8 mouse cellular contexts compared by ENCODE assay signal in genomic region chr6:87868871-87869506, GRCm38 (mm10). TPM values are rescaled to one million over a fixed set of nuclear protein-coding genes. Genes with fewer than 3 reads are reported as not detected.
A peak's percentile ranks its signal among the peaks of the same experiment; 100 is the strongest.
DNase-seq lines count a peak whose midpoint lies in the region; ATAC-seq and TF ChIP-seq lines count a peak whose summit lies in the region.

No protein-coding gene starts in this region.

- H3K36me3 ChIP-seq in intestine, embryonic 15.5 days: no peaks in the 10 kb centered on the region
- H3K36me3 ChIP-seq in lung, embryonic 15.5 days: no peaks in the 10 kb centered on the region

- no peak overlapping the region for H3K9ac ChIP-seq in intestine, embryonic 15.5 days
- no peak overlapping the region for H3K9ac ChIP-seq in lung, embryonic 15.5 days

- intact Hi-C loops in left cerebral cortex, postnatal 4 days (cut with DNase I): no loop called here
- intact Hi-C loops in gastrocnemius, adult 2 months (cut with DNase I): no loop called here

- peak; percentile 51 for DNase-seq in left cerebral cortex, postnatal 4 days
- DNase-seq in left cerebral cortex, adult 11 months (ENCODE audit: low spot score): no peak
- peak; percentile 96 for DNase-seq in gastrocnemius, adult 2 months
- DNase-seq in urinary bladder, postnatal 36 days (ENCODE audit: low spot score in 2 of 2): peak; percentile 88 to 91
- DNase-seq in thymus, postnatal 14 days: no peak
- no peak for DNase-seq in cerebellum, adult 8-10 months

- peak overlapping the region; percentile 64 for H3K4me3 ChIP-seq in gastrocnemius, adult 2 months
- H3K4me3 ChIP-seq in intestine, embryonic 15.5 days (replicated peaks): no peak overlapping the region
- no peak overlapping the region for H3K4me3 ChIP-seq in lung, embryonic 15.5 days

- TF ChIP-seq CTCF in gastrocnemius, adult 2 months (IDR thresholded peaks at IDR 0.05): no peak

- H3K4me2 ChIP-seq in intestine, embryonic 15.5 days (replicated peaks): no peak overlapping the region
- no peak overlapping the region for H3K4me2 ChIP-seq in lung, embryonic 15.5 days

- H3K27ac ChIP-seq in gastrocnemius, adult 2 months: peak overlapping the region; percentile 94
- 0 out of 2 replicates have a peak overlapping the region, but pooled peaks have one; percentile 11 for H3K27ac ChIP-seq in intestine, embryonic 15.5 days
- H3K27ac ChIP-seq in lung, embryonic 15.5 days: peak overlapping the region; percentile 27; the same call in 1 of the 2 replicates

- H3K9me3 ChIP-seq in intestine, embryonic 15.5 days: no peaks in the 10 kb centered on the region
- no peaks in the 10 kb centered on the region for H3K9me3 ChIP-seq in lung, embryonic 15.5 days

- H3K27me3 ChIP-seq in intestine, embryonic 15.5 days (replicated peaks): no peaks in the 10 kb centered on the region
- no peaks in the 10 kb centered on the region for H3K27me3 ChIP-seq in lung, embryonic 15.5 days

- WGBS in intestine, embryonic 15.5 days: 71% methylated on average over 9 of the region's 9 CpGs
- 59% methylated on average over 9 of the region's 9 CpGs for WGBS in lung, embryonic 15.5 days

- H3K4me1 ChIP-seq in intestine, embryonic 15.5 days (replicated peaks): 0 out of 2 replicates have a peak, but pooled peaks cover 3% of the 10 kb centered on the region
- peaks cover 4% of the 10 kb centered on the region; the same call in 1 of the 2 replicates for H3K4me1 ChIP-seq in lung, embryonic 15.5 days

- peak; percentile 57 for ATAC-seq in intestine, embryonic 15.5 days
- ATAC-seq in lung, embryonic 15.5 days (ENCODE audit: borderline replicate concordance, extremely low read depth, low FRiP score, low TSS enrichment): peak; percentile 84

RNA-seq across cellular contexts. Expression of gene Cnbp, which starts 18.1 kb away (rescaled TPM):
- total RNA-seq in left cerebral cortex, postnatal 4 days (2021): 100 to 1,000 TPM; 219 to 224 TPM
- total RNA-seq in gastrocnemius, adult 2 months (2021): 100 to 1,000 TPM; 475 to 511 TPM
- polyA plus RNA-seq in intestine, embryonic 15.5 days (2015; fragmentation: Nextera tagmentation; extraction: Ambion mirVana): 991 and 1,100 TPM in 2 replicates
- polyA plus RNA-seq in lung, embryonic 15.5 days (2015; fragmentation: Nextera tagmentation; extraction: Ambion mirVana): 1,108 and 1,113 TPM in 2 replicates

RNA-seq across cellular contexts. Expression of gene Copg1, which starts 18.6 kb away (rescaled TPM):
- total RNA-seq in left cerebral cortex, postnatal 4 days (2021): 100 to 1,000 TPM; 158 to 172 TPM
- 10 to 100 TPM; 29.2 to 34.4 TPM for total RNA-seq in gastrocnemius, adult 2 months (2021)
- polyA plus RNA-seq in intestine, embryonic 15.5 days (2015; fragmentation: Nextera tagmentation; extraction: Ambion mirVana): 154 and 161 TPM in 2 replicates
- polyA plus RNA-seq in lung, embryonic 15.5 days (2015; fragmentation: Nextera tagmentation; extraction: Ambion mirVana): 171 and 172 TPM in 2 replicates

RNA-seq across cellular contexts. Expression of gene Isy1, which starts 30.4 kb away (rescaled TPM):
- 10 to 100 TPM; 29.1 to 30.1 TPM for total RNA-seq in left cerebral cortex, postnatal 4 days (2021)
- 10 to 100 TPM; 17.7 to 21.1 TPM for total RNA-seq in gastrocnemius, adult 2 months (2021)
- 50.7 and 58.1 TPM in 2 replicates for polyA plus RNA-seq in intestine, embryonic 15.5 days (2015; fragmentation: Nextera tagmentation; extraction: Ambion mirVana)
- 45.9 and 49.7 TPM in 2 replicates for polyA plus RNA-seq in lung, embryonic 15.5 days (2015; fragmentation: Nextera tagmentation; extraction: Ambion mirVana)

RNA-seq across cellular contexts. Expression of gene Gm45140, which starts 33.4 kb away (rescaled TPM):
- 1 to 10 TPM; 3.7 to 4.0 TPM for total RNA-seq in left cerebral cortex, postnatal 4 days (2021)
- 1 to 10 TPM in 1 of 2 experiments, under 1 TPM in 1; 0.45 to 1.7 TPM for total RNA-seq in gastrocnemius, adult 2 months (2021)
- 3.3 and 4.1 TPM in 2 replicates for polyA plus RNA-seq in intestine, embryonic 15.5 days (2015; fragmentation: Nextera tagmentation; extraction: Ambion mirVana)
- 2.1 and 2.6 TPM in 2 replicates for polyA plus RNA-seq in lung, embryonic 15.5 days (2015; fragmentation: Nextera tagmentation; extraction: Ambion mirVana)

RNA-seq across cellular contexts. Expression of gene Hmces, which starts 44.7 kb away (rescaled TPM):
- 10 to 100 TPM; 37.3 to 39.7 TPM for total RNA-seq in left cerebral cortex, postnatal 4 days (2021)
- total RNA-seq in gastrocnemius, adult 2 months (2021): 1 to 10 TPM; 5.9 to 6.4 TPM
- 41.0 TPM in 2 replicates for polyA plus RNA-seq in intestine, embryonic 15.5 days (2015; fragmentation: Nextera tagmentation; extraction: Ambion mirVana)
- 55.2 and 57.7 TPM in 2 replicates for polyA plus RNA-seq in lung, embryonic 15.5 days (2015; fragmentation: Nextera tagmentation; extraction: Ambion mirVana)

Comparison
In these comparisons a context has a peak if more than half of its experiments do, and no peak if none do; other contexts are left out.
1. DNase-seq: peak in left cerebral cortex, postnatal 4 days (single experiment), gastrocnemius, adult 2 months (single experiment) and urinary bladder, postnatal 36 days (2 of 2); none in left cerebral cortex, adult 11 months (single experiment), thymus, postnatal 14 days (single experiment) and cerebellum, adult 8-10 months (single experiment).
2. H3K27ac ChIP-seq: peak in every context shown above with its lines; median percentile 94 in gastrocnemius, adult 2 months; 27 in lung, embryonic 15.5 days; 11 in intestine, embryonic 15.5 days.
3. RNA of gene Copg1, which starts 18.6 kb away (total RNA-seq): 158 to 172 TPM in left cerebral cortex, postnatal 4 days; 29.2 to 34.4 TPM in gastrocnemius, adult 2 months; every median in the first group is over 4 times any median in the second.